Mouse (Mus musculus) liver, adult 2 months (tissue): ENCODE results near the gene Rims1.

Experiments used
- CTCF ChIP-seq: fragments of 200-500 bp; IDR thresholded peaks from 2 replicates; pipeline ENCODE4 v1.5.1; 2011; ENCODE audit warnings: low read depth, low read length, control low read depth
- POLR2A ChIP-seq: fragments of 200-500 bp; IDR thresholded peaks from 2 replicates; pipeline ENCODE4 v1.6.1; 2011; ENCODE audit warnings: low read length, control low read depth; ENCODE audit not compliant: insufficient read depth; ENCODE audit errors: extremely low read depth

GRCm38 (mm10) chr1:22613609-22614008, 192.2 kb downstream of the Rims1 start:
- TF ChIP-seq CTCF (no peak), POLR2A (no peak)
